Mouse (Mus musculus): ENCODE data around the gene Ano9.

The Ano9 gene

GRCm38 (mm10) chr7:141055785-141056184, 61.8 kb downstream of the Ano9 start:
- Histone ChIP-seq H3K4me3 (replicated peaks; ENCODE audit: low read length) (no peak overlapping the region), H3K27me3 (ENCODE audit: insufficient read depth, low read length) (no peaks in the 10 kb centered on the region), H3K36me3 (ENCODE audit: insufficient read depth, low read length) (peaks cover 48% of the 10 kb centered on the region), H3K4me1 (replicated peaks; ENCODE audit: low read depth, low read length) (peaks cover 87% of the 10 kb centered on the region), H3K9me3 (ENCODE audit: low read length) (peaks cover 4% of the 10 kb centered on the region; the same call in 1 of the 2 replicates)
- TF ChIP-seq CTCF (conservative IDR thresholded peaks at IDR 0.05; ENCODE audit: low read length): peak; percentile 38
- no peak for TF ChIP-seq NANOG (IDR thresholded peaks at IDR 0.05; ENCODE audit: borderline replicate concordance, low read length)
- TF ChIP-seq POU5F1 (IDR thresholded peaks at IDR 0.05; ENCODE audit: borderline replicate concordance, low read length): no peak

GRCm38 (mm10) chr7:141052421-141052820, 65.2 kb downstream of the Ano9 start:
- no peak for TF ChIP-seq CTCF (conservative IDR thresholded peaks at IDR 0.05; ENCODE audit: low read length)
- no peak for TF ChIP-seq POU5F1 (IDR thresholded peaks at IDR 0.05; ENCODE audit: borderline replicate concordance, low read length)
- no peak for TF ChIP-seq NANOG (IDR thresholded peaks at IDR 0.05; ENCODE audit: borderline replicate concordance, low read length)
- H3K4me1 ChIP-seq (replicated peaks; ENCODE audit: low read depth, low read length): peaks cover 81% of the 10 kb centered on the region
- no peaks in the 10 kb centered on the region for H3K27me3 ChIP-seq (ENCODE audit: insufficient read depth, low read length)
- peak overlapping the region; percentile 80; the same call in 1 of the 2 replicates for H3K4me3 ChIP-seq (replicated peaks; ENCODE audit: low read length)
- peaks cover 4% of the 10 kb centered on the region; the same call in 1 of the 2 replicates for H3K9me3 ChIP-seq (ENCODE audit: low read length)
- H3K36me3 ChIP-seq (ENCODE audit: insufficient read depth, low read length): peaks cover 35% of the 10 kb centered on the region

DNA sequence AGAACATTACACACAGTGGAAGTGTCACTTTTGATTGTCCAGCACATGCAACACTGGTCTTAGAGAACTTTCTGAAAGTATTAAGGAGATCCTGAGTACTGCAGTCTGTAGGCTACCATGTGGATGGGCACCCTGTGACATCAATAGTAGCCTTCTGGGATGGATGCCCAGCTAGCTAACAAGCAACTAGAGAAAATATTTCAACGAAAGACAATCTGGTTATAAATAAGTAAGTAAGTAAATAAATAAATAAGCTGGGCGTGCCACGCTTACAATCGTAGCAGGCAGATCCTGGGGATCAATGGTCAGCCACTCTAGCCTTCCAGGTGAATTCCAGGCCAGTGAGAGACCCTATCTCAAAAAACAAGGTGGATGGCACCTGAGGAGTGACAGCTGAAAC, 65.6 kb downstream of the Ano9 start:
- Histone ChIP-seq H3K9me3 (ENCODE audit: low read length) (peaks cover 4% of the 10 kb centered on the region; the same call in 1 of the 2 replicates), H3K27me3 (ENCODE audit: insufficient read depth, low read length) (no peaks in the 10 kb centered on the region), H3K4me3 (replicated peaks; ENCODE audit: low read length) (peak overlapping the region; percentile 80), H3K36me3 (ENCODE audit: insufficient read depth, low read length) (peaks cover 31% of the 10 kb centered on the region), H3K4me1 (replicated peaks; ENCODE audit: low read depth, low read length) (peaks cover 81% of the 10 kb centered on the region)
- TF ChIP-seq NANOG (IDR thresholded peaks at IDR 0.05; ENCODE audit: borderline replicate concordance, low read length) (no peak), CTCF (conservative IDR thresholded peaks at IDR 0.05; ENCODE audit: low read length) (no peak), POU5F1 (IDR thresholded peaks at IDR 0.05; ENCODE audit: borderline replicate concordance, low read length) (no peak)
